Mouse (Mus musculus) intestine, postnatal 0 days (tissue): ENCODE measurements around the gene Tepsin. TPM values are rescaled to one million over a fixed set of nuclear protein-coding genes. Genes with fewer than 3 reads are reported as not detected.

Source experiments
- ATAC-seq: fragments of 200-750 bp; cut with Nextera tagmentation; 2 replicates; pipeline ENCODE4 v1.8.0; 2017; ENCODE audit warnings: mild to moderate bottlenecking, moderate TSS enrichment, moderate library complexity
- H3K27ac ChIP-seq: fragments of 300-500 bp; sonication (generic); 2 replicates; pipeline ENCODE4 v1.5.1; 2014; ENCODE audit warnings: mild to moderate bottlenecking, low read depth, low read length, moderate library complexity
- H3K27me3 ChIP-seq: fragments of 300-500 bp; sonication (generic); replicated peaks from 2 replicates; pipeline ENCODE4 v1.6.1; 2014; ENCODE audit warnings: low read length, mixed read lengths; ENCODE audit not compliant: control insufficient read depth, insufficient read depth
- H3K36me3 ChIP-seq: fragments of 300-500 bp; sonication (generic); 2 replicates; pipeline ENCODE4 v1.6.1; 2014; ENCODE audit warnings: mild to moderate bottlenecking, moderate library complexity; ENCODE audit not compliant: control insufficient read depth, insufficient read depth
- H3K4me1 ChIP-seq: fragments of 300-500 bp; sonication (generic); replicated peaks from 2 replicates; pipeline ENCODE4 v1.6.1; 2014; ENCODE audit warnings: antibody characterized with exemption, low read length, mixed read lengths; ENCODE audit not compliant: control insufficient read depth, insufficient read depth
- H3K4me2 ChIP-seq: fragments of 300-500 bp; sonication (generic); replicated peaks from 2 replicates; pipeline ENCODE4 v1.6.1; 2014; ENCODE audit warnings: low read depth, mild to moderate bottlenecking, moderate library complexity
- H3K4me3 ChIP-seq: fragments of 300-500 bp; sonication (generic); 2 replicates; pipeline ENCODE4 v1.5.1; 2014; ENCODE audit warnings: low read depth, low read length
- H3K9ac ChIP-seq: fragments of 300-500 bp; sonication (generic); 2 replicates; pipeline ENCODE4 v1.6.1; 2014; ENCODE audit warnings: mild to moderate bottlenecking, low read depth, low read length
- H3K9me3 ChIP-seq: fragments of 300-500 bp; sonication (generic); 2 replicates; pipeline ENCODE4 v1.6.1; 2016; ENCODE audit warnings: mixed run types; ENCODE audit not compliant: control insufficient read depth
- CTCF ChIP-seq: sonication (generic); IDR thresholded peaks from 2 replicates; pipeline ENCODE4 v1.5.1; 2016; ENCODE audit warnings: low read depth, mild to moderate bottlenecking, control low read depth, antibody characterized with exemption, moderate library complexity
- WGBS: fragments of 180-500 bp; shearing (Covaris S2); extraction: QIAGEN DNeasy Blood & Tissue Kit; methylation state at CpG from one replicate; pipeline ENCODE4 v1.1.7; 2014; 5-methylcytosine and 5-hydroxymethylcytosine counted together
- polyA plus RNA-seq: library from polyadenylated mRNA; unstranded; fragments of >200 nt; fragmentation: Nextera tagmentation; extraction: Ambion mirVana; gene quantifications from 2 replicates; pipeline ENCODE4 v1.2.1, GENCODE M21; 2015

Gene Tepsin
- polyA plus RNA-seq, 1 experiment from 2014 or later, result 13.5 TPM

- no peak overlapping the region for H3K27ac ChIP-seq
Observed at GRCm38 (mm10) chr11:120114488-120115215, 16.1 kb upstream of the Tepsin start.

GRCm38 (mm10) chr11:120112136-120112535, 13.6 kb upstream of the Tepsin start:
- H3K36me3 ChIP-seq, result peaks cover 78% of the 10 kb centered on the region
- no peaks in the 10 kb centered on the region for H3K27me3 ChIP-seq
- no peak overlapping the region for H3K27ac ChIP-seq
- 89% methylated on average over 4 of the region's 4 CpGs for WGBS
- H3K4me2 ChIP-seq, result no peak overlapping the region
- TF ChIP-seq CTCF, result no peak
- no peaks in the 10 kb centered on the region for H3K4me1 ChIP-seq
- no peak for ATAC-seq
- no peaks in the 10 kb centered on the region for H3K9me3 ChIP-seq
- no peak overlapping the region for H3K9ac ChIP-seq
- no peak overlapping the region for H3K4me3 ChIP-seq

More at GRCm38 (mm10) chr11:120114488-120115215, 16.1 kb upstream of the Tepsin start:
- Histone ChIP-seq H3K4me3 (no peak overlapping the region), H3K27me3 (no peaks in the 10 kb centered on the region), H3K9me3 (no peaks in the 10 kb centered on the region), H3K9ac (no peak overlapping the region), H3K4me1 (no peaks in the 10 kb centered on the region), H3K36me3 (peaks cover 81% of the 10 kb centered on the region), H3K4me2 (no peak overlapping the region)
- no peak for TF ChIP-seq CTCF
- ATAC-seq, result no peak
- WGBS, result 94% methylated on average over 21 of the region's 21 CpGs

- WGBS, result 5% methylated on average over 2 of the region's 2 CpGs
- Histone ChIP-seq H3K9ac (no peak overlapping the region), H3K27ac (no peak overlapping the region), H3K4me1 (no peaks in the 10 kb centered on the region), H3K9me3 (no peaks in the 10 kb centered on the region), H3K36me3 (peaks cover 77% of the 10 kb centered on the region), H3K4me2 (no peak overlapping the region), H3K4me3 (no peak overlapping the region), H3K27me3 (no peaks in the 10 kb centered on the region)
- TF ChIP-seq CTCF, result peak; percentile 96
- ATAC-seq, result no peak
Observed at GRCm38 (mm10) chr11:120111033-120111432, 12.5 kb upstream of the Tepsin start.

GRCm38 (mm10) chr11:120110554-120110953, 12.0 kb upstream of the Tepsin start:
- Histone ChIP-seq H3K9me3 (no peaks in the 10 kb centered on the region), H3K9ac (no peak overlapping the region), H3K27ac (no peak overlapping the region), H3K27me3 (no peaks in the 10 kb centered on the region), H3K4me2 (no peak overlapping the region), H3K4me3 (no peak overlapping the region), H3K4me1 (no peaks in the 10 kb centered on the region), H3K36me3 (peaks cover 77% of the 10 kb centered on the region)
- no peak for ATAC-seq
- WGBS, result 69% methylated on average over 7 of the region's 7 CpGs
- peak; percentile 63 for TF ChIP-seq CTCF

- Histone ChIP-seq H3K9me3 (no peaks in the 10 kb centered on the region), H3K4me3 (no peak overlapping the region), H3K36me3 (peaks cover 77% of the 10 kb centered on the region), H3K4me2 (no peak overlapping the region), H3K27me3 (no peaks in the 10 kb centered on the region), H3K4me1 (no peaks in the 10 kb centered on the region), H3K9ac (no peak overlapping the region), H3K27ac (no peak overlapping the region)
- WGBS, result 64% methylated on average over 14 of the region's 14 CpGs
- no peak; the same call in 1 of the 2 replicates for ATAC-seq
- TF ChIP-seq CTCF, result no peak
Observed at GRCm38 (mm10) chr11:120109558-120110210, 11.2 kb upstream of the Tepsin start.

- H3K27me3 ChIP-seq, result no peaks in the 10 kb centered on the region
- H3K27ac ChIP-seq, result no peak overlapping the region
- ATAC-seq, result no peak
- no peak overlapping the region for H3K9ac ChIP-seq
- no peaks in the 10 kb centered on the region for H3K4me1 ChIP-seq
- no peak overlapping the region for H3K4me3 ChIP-seq
- no peak overlapping the region for H3K4me2 ChIP-seq
- WGBS, result 79% methylated on average over 9 of the region's 9 CpGs
- H3K9me3 ChIP-seq, result no peaks in the 10 kb centered on the region
- peaks cover 71% of the 10 kb centered on the region for H3K36me3 ChIP-seq
- TF ChIP-seq CTCF, result no peak
Observed at GRCm38 (mm10) chr11:120107796-120108195, 9.3 kb upstream of the Tepsin start.
